Mouse (Mus musculus) intestine, postnatal 0 days (tissue): ENCODE measurements at regions not wholly inside any gene's neighbourhood (a gene's known extent, or its start where the extent isn't known, plus 50 kb on each side); places are given as distances from the start of the nearest gene placed in this dataset.

Source experiments
- ATAC-seq: fragments of 200-750 bp; cut with Nextera tagmentation; 2 replicates; pipeline ENCODE4 v1.8.0; 2017; ENCODE audit warnings: mild to moderate bottlenecking, moderate TSS enrichment, moderate library complexity
- H3K27ac ChIP-seq: fragments of 300-500 bp; sonication (generic); 2 replicates; pipeline ENCODE4 v1.5.1; 2014; ENCODE audit warnings: mild to moderate bottlenecking, low read depth, low read length, moderate library complexity
- H3K27me3 ChIP-seq: fragments of 300-500 bp; sonication (generic); replicated peaks from 2 replicates; pipeline ENCODE4 v1.6.1; 2014; ENCODE audit warnings: low read length, mixed read lengths; ENCODE audit not compliant: control insufficient read depth, insufficient read depth
- H3K36me3 ChIP-seq: fragments of 300-500 bp; sonication (generic); 2 replicates; pipeline ENCODE4 v1.6.1; 2014; ENCODE audit warnings: mild to moderate bottlenecking, moderate library complexity; ENCODE audit not compliant: control insufficient read depth, insufficient read depth
- H3K4me1 ChIP-seq: fragments of 300-500 bp; sonication (generic); replicated peaks from 2 replicates; pipeline ENCODE4 v1.6.1; 2014; ENCODE audit warnings: antibody characterized with exemption, low read length, mixed read lengths; ENCODE audit not compliant: control insufficient read depth, insufficient read depth
- H3K4me2 ChIP-seq: fragments of 300-500 bp; sonication (generic); replicated peaks from 2 replicates; pipeline ENCODE4 v1.6.1; 2014; ENCODE audit warnings: low read depth, mild to moderate bottlenecking, moderate library complexity
- H3K4me3 ChIP-seq: fragments of 300-500 bp; sonication (generic); 2 replicates; pipeline ENCODE4 v1.5.1; 2014; ENCODE audit warnings: low read depth, low read length
- H3K9ac ChIP-seq: fragments of 300-500 bp; sonication (generic); 2 replicates; pipeline ENCODE4 v1.6.1; 2014; ENCODE audit warnings: mild to moderate bottlenecking, low read depth, low read length
- H3K9me3 ChIP-seq: fragments of 300-500 bp; sonication (generic); 2 replicates; pipeline ENCODE4 v1.6.1; 2016; ENCODE audit warnings: mixed run types; ENCODE audit not compliant: control insufficient read depth
- CTCF ChIP-seq: sonication (generic); IDR thresholded peaks from 2 replicates; pipeline ENCODE4 v1.5.1; 2016; ENCODE audit warnings: low read depth, mild to moderate bottlenecking, control low read depth, antibody characterized with exemption, moderate library complexity
- WGBS: fragments of 180-500 bp; shearing (Covaris S2); extraction: QIAGEN DNeasy Blood & Tissue Kit; methylation state at CpG from one replicate; pipeline ENCODE4 v1.1.7; 2014; 5-methylcytosine and 5-hydroxymethylcytosine counted together

- H3K9me3 ChIP-seq = no peaks in the 10 kb centered on the region
- no peak for TF ChIP-seq CTCF
- WGBS = 65% methylated on average over 10 of the region's 10 CpGs
- no peaks in the 10 kb centered on the region for H3K27me3 ChIP-seq
- H3K9ac ChIP-seq = no peak overlapping the region
- H3K27ac ChIP-seq = no peak overlapping the region
- H3K4me1 ChIP-seq = no peaks in the 10 kb centered on the region
- no peak overlapping the region for H3K4me3 ChIP-seq
- H3K4me2 ChIP-seq = no peak overlapping the region
- no peak for ATAC-seq
- no peaks in the 10 kb centered on the region for H3K36me3 ChIP-seq
Measured at GRCm38 (mm10) chr4:106133746-106134730, 182.0 kb upstream of the Usp24 start.

DNA sequence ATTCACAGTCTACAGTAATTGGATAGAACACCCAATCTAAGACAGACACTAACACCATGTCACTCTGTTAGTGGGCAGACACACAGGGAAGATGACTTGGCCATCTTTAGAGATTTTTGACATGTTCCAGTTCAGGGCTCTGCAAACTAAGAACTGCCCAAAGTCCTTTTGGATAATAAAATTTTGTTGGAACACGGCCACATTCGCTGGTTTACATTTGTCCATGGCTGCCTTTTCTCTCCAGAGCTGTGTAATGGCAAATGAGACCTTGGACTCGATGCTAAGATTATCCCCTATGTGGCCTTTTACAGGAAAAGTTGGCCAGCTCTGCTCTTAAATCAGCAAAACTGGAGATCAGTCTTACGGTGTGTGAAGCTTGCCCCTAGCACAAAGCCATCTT is 173.3 kb upstream of the Usp24 start:
- TF ChIP-seq CTCF = no peak
- no peak for ATAC-seq
- Histone ChIP-seq H3K9me3 (no peaks in the 10 kb centered on the region), H3K9ac (no peak overlapping the region), H3K4me2 (no peak overlapping the region), H3K27ac (no peak overlapping the region), H3K4me3 (no peak overlapping the region), H3K27me3 (no peaks in the 10 kb centered on the region), H3K36me3 (no peaks in the 10 kb centered on the region), H3K4me1 (no peaks in the 10 kb centered on the region)
- 75% methylated on average over 4 of the region's 4 CpGs for WGBS

GRCm38 (mm10) chr4:106144351-106145116 is 171.5 kb upstream of the Usp24 start:
- no peak for ATAC-seq
- H3K4me1 ChIP-seq = no peaks in the 10 kb centered on the region
- TF ChIP-seq CTCF = no peak
- H3K27ac ChIP-seq = no peak overlapping the region
- H3K9ac ChIP-seq = no peak overlapping the region
- H3K9me3 ChIP-seq = no peaks in the 10 kb centered on the region
- no peaks in the 10 kb centered on the region for H3K27me3 ChIP-seq
- no peaks in the 10 kb centered on the region for H3K36me3 ChIP-seq
- 67% methylated on average over 7 of the region's 7 CpGs for WGBS
- no peak overlapping the region for H3K4me3 ChIP-seq
- H3K4me2 ChIP-seq = no peak overlapping the region

DNA sequence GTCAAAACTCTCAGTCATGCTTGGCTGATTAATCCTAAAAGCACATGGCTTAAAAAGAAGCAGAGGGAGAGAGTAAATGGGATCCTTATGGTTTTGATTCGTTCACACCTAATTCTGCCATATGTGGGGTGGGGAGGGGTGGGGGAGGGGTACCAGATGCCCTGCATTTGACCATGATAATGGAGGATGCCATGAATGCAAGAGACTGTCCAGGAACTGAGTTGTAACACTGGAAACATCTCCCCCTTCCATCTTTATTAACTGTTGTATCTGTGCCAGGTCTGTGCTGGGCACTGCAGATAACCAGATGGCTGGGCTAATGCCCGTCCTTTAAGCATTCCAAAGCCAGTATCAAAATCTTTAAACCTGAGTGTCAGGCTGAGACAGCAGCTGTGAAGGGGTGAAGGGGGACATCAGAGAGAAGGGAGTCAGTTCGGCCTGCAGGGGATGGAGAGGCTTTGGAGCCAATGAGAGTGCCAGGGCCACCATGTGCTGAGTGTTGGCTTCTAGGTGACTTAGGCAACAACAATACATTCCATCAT is 169.0 kb upstream of the Usp24 start:
- no peak for ATAC-seq

DNA sequence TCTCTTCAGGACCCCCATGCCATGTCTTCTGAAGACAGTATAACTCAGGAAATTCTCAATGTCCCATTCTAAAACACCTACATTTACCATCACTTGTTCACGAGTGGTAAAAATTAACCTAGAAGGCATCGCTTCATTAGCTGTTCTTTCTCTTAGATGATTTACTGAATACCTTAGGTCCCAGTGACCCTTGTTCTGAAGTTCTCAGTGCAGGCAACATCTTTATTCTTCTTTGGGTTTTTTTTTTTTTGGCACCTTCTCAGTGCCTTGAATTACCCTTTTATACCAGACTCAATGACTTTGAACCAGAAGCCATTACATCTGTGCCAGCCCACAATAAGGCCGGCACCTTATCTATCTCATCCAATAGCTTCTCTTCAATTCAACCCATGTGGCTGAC is 167.1 kb upstream of the Usp24 start:
- Histone ChIP-seq H3K4me3 (no peak overlapping the region), H3K4me1 (no peaks in the 10 kb centered on the region), H3K27ac (no peak overlapping the region), H3K27me3 (no peaks in the 10 kb centered on the region), H3K9ac (no peak overlapping the region), H3K36me3 (no peaks in the 10 kb centered on the region), H3K4me2 (no peak overlapping the region), H3K9me3 (no peaks in the 10 kb centered on the region)
- WGBS = 89% methylated on average over 3 of the region's 3 CpGs
- TF ChIP-seq CTCF = no peak
- no peak for ATAC-seq

More for the DNA sequence above, 169.0 kb upstream of the Usp24 start:
- H3K4me3 ChIP-seq = no peak overlapping the region
- no peaks in the 10 kb centered on the region for H3K27me3 ChIP-seq
- H3K9me3 ChIP-seq = no peaks in the 10 kb centered on the region
- no peak overlapping the region for H3K4me2 ChIP-seq
- no peaks in the 10 kb centered on the region for H3K4me1 ChIP-seq
- no peak for TF ChIP-seq CTCF
- no peak overlapping the region for H3K27ac ChIP-seq
- H3K36me3 ChIP-seq = no peaks in the 10 kb centered on the region
- no peak overlapping the region for H3K9ac ChIP-seq
- 82% methylated on average over 3 of the region's 3 CpGs for WGBS

GRCm38 (mm10) chr4:106149471-106150048 is 166.5 kb upstream of the Usp24 start:
- H3K4me1 ChIP-seq = no peaks in the 10 kb centered on the region
- H3K9ac ChIP-seq = no peak overlapping the region
- H3K27me3 ChIP-seq = no peaks in the 10 kb centered on the region
- H3K27ac ChIP-seq = no peak overlapping the region
- no peak overlapping the region for H3K4me2 ChIP-seq
- TF ChIP-seq CTCF = no peak
- H3K9me3 ChIP-seq = no peaks in the 10 kb centered on the region
- H3K4me3 ChIP-seq = no peak overlapping the region
- 89% methylated on average over 7 of the region's 7 CpGs for WGBS
- H3K36me3 ChIP-seq = no peaks in the 10 kb centered on the region
- ATAC-seq = no peak
